Mouse (Mus musculus) heart, embryonic 10.5 days (tissue): Measurements from ENCODE around the gene Ap2m1. TPM values are rescaled to one million over a fixed set of nuclear protein-coding genes. Genes with fewer than 3 reads are reported as not detected.

ENCODE experiments used
- DNase-seq: peaks from one replicate; pipeline ENCODE4 v3.0.0-alpha.2; 2017; ENCODE audit warnings: low spot score
- H3K27ac ChIP-seq: fragments of 300-500 bp; sonication (generic); 2 replicates; pipeline ENCODE4 v1.5.1; 2016; ENCODE audit warnings: mild to moderate bottlenecking
- H3K27me3 ChIP-seq: fragments of 300-500 bp; sonication (generic); 2 replicates; pipeline ENCODE4 v1.6.1; 2016; ENCODE audit warnings: mild to moderate bottlenecking; ENCODE audit not compliant: poor library complexity, insufficient read depth, severe bottlenecking
- H3K36me3 ChIP-seq: fragments of 300-500 bp; sonication (generic); 2 replicates; pipeline ENCODE4 v1.6.1; 2016; ENCODE audit warnings: mild to moderate bottlenecking, moderate library complexity
- H3K4me1 ChIP-seq: fragments of 300-500 bp; sonication (generic); 2 replicates; pipeline ENCODE4 v1.6.1; 2016; ENCODE audit warnings: mild to moderate bottlenecking
- H3K4me3 ChIP-seq: fragments of 300-500 bp; sonication (generic); 2 replicates; pipeline ENCODE4 v1.5.1; 2016; ENCODE audit warnings: mild to moderate bottlenecking, moderate library complexity
- H3K9me3 ChIP-seq: fragments of 300-500 bp; sonication (generic); 2 replicates; pipeline ENCODE4 v1.6.1; 2016; ENCODE audit warnings: mild to moderate bottlenecking, moderate library complexity
- WGBS: fragments of 180-500 bp; shearing (Covaris S2); methylation state at CpG from one replicate; pipeline ENCODE4 v1.1.7; 2016; 5-methylcytosine and 5-hydroxymethylcytosine counted together
- polyA plus RNA-seq: library from polyadenylated mRNA; unstranded; fragments of >200 nt; fragmentation: Nextera tagmentation; extraction: Ambion mirVana; gene quantifications from 2 replicates; pipeline ENCODE4 v1.2.1, GENCODE M21; 2016

Ap2m1 gene
- polyA plus RNA-seq, 1 experiment from 2014 or later = 565 TPM

GRCm38 (mm10) chr16:20537601-20538320, 2.5 kb downstream of the Ap2m1 start:
- 33% methylated on average over 6 of the region's 6 CpGs for WGBS
- H3K4me3 ChIP-seq = peak overlapping the region; percentile 85
- H3K9me3 ChIP-seq = no peaks in the 10 kb centered on the region
- DNase-seq = no peak
- no peaks in the 10 kb centered on the region for H3K27me3 ChIP-seq
- H3K27ac ChIP-seq = 0 out of 2 replicates have a peak overlapping the region, but pooled peaks have one; percentile 69
- H3K4me1 ChIP-seq = peaks cover 30% of the 10 kb centered on the region
- H3K36me3 ChIP-seq = peaks cover 64% of the 10 kb centered on the region

DNA sequence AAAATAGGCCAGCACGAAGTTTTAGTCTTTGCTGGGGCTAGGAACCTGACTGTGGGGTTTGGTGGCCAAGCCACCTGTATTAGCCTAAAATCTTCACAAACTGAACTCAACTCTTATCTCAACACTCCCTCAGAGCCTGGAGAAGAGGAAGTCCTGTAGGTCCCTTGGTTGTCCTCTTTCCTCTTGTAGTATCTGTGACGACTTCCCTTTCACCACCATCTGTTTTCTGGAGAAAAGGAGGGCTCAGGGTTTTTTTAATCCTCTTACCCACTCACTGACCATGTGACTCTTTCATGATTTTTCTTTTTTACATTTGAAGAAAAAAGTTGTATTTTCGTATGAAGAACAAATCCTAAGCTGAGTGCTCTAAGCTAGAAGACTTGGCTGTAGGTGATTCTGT, 4.4 kb downstream of the Ap2m1 start:
- H3K4me1 ChIP-seq = peaks cover 30% of the 10 kb centered on the region
- H3K36me3 ChIP-seq = peaks cover 69% of the 10 kb centered on the region
- no peak overlapping the region for H3K4me3 ChIP-seq
- no peak for DNase-seq
- no peaks in the 10 kb centered on the region for H3K27me3 ChIP-seq
- H3K9me3 ChIP-seq = no peaks in the 10 kb centered on the region
- 66% methylated on average over 3 of the region's 3 CpGs for WGBS
- no peak overlapping the region for H3K27ac ChIP-seq

DNA sequence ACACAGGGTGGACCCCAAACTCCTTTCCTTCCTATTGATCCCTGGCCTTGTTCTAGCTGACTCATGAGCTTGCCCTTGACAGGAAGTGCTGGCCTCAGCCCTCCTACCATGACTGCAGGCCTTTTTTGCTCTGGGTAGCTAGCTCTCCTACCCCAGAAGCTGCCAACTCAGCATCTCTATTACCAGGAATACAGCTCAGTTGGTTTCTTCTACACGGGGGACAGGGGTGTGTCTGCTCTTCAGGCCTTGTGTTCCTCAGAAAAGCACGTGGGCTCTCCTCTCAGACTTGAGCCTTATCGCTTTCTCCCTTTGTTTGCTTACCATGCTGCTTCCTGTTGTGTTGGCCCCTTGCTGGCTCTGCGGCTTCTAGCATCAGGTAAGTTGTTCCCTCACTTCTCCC, 5.2 kb downstream of the Ap2m1 start:
- WGBS = 78% methylated on average over 4 of the region's 4 CpGs
- Histone ChIP-seq H3K27me3 (no peaks in the 10 kb centered on the region), H3K9me3 (no peaks in the 10 kb centered on the region)

DNA sequence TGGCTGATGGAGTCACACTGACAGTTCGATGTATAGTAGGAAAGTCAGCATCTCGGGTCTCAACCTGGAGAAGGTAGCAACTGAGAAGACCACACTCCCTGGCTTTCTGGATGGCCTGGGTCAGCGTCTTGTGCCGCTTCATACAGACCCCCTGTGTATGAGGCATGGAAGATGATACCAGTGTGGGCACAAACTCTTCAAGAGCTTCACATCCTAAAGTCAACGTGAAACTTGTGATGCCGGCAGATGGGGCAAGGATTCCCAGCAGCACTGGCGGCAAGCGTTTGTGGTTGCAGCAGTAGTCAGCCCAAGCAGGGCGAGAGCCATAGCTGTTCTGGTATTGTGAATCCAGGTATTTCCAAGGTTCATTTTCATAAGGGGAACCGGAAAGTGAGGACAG, 10.4 kb downstream of the Ap2m1 start:
- Histone ChIP-seq H3K4me3 (no peak overlapping the region), H3K9me3 (no peaks in the 10 kb centered on the region), H3K27me3 (no peaks in the 10 kb centered on the region), H3K36me3 (peaks cover 64% of the 10 kb centered on the region), H3K27ac (no peak overlapping the region), H3K4me1 (peaks cover 16% of the 10 kb centered on the region)
- 89% methylated on average over 10 of the region's 10 CpGs for WGBS
- no peak for DNase-seq

More for the DNA sequence above, 5.2 kb downstream of the Ap2m1 start:
- peaks cover 77% of the 10 kb centered on the region for H3K36me3 ChIP-seq
- H3K27ac ChIP-seq = no peak overlapping the region
- peaks cover 30% of the 10 kb centered on the region for H3K4me1 ChIP-seq
- DNase-seq = no peak
- no peak overlapping the region for H3K4me3 ChIP-seq

DNA sequence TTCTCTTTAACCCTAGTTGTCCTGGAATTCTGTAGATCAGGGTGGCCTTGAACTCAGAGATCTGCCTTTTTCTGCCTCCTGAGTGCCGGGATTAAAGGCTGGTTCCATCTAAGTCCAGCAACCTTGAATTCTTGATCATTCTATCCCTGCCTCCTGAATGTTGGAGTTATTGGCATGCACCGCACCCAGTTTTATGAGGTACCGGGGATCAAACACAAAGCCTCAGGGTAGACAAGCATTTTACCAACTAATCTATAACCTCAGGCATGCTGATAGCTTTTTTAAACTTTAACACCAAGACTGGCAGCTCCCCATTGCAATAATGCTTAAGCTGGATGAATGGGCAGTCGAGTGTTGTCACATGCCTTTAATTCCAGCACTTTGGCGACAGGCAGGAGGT, 12.1 kb downstream of the Ap2m1 start:
- Histone ChIP-seq H3K4me1 (peaks cover 16% of the 10 kb centered on the region), H3K4me3 (peak overlapping the region; percentile 85), H3K27me3 (no peaks in the 10 kb centered on the region), H3K36me3 (peaks cover 63% of the 10 kb centered on the region), H3K27ac (peak overlapping the region; percentile 89), H3K9me3 (no peaks in the 10 kb centered on the region)
- DNase-seq = no peak
- WGBS = 53% methylated on average over 5 of the region's 5 CpGs

- Histone ChIP-seq H3K36me3 (peaks cover 65% of the 10 kb centered on the region), H3K4me1 (peaks cover 16% of the 10 kb centered on the region), H3K27me3 (no peaks in the 10 kb centered on the region), H3K9me3 (no peaks in the 10 kb centered on the region), H3K27ac (peak within 1 kb of the TSS; percentile 89), H3K4me3 (peak within 1 kb of the TSS; percentile 85)
- DNase-seq = peak; percentile 99
- under 1% methylated on average over 56 of the region's 56 CpGs for WGBS
Measured at GRCm38 (mm10) chr16:20548096-20548948, 13.0 kb downstream of the Ap2m1 start, which contains the start of gene Abcf3. Abcf3 (plus strand) TSS chr16:20548577.

DNA sequence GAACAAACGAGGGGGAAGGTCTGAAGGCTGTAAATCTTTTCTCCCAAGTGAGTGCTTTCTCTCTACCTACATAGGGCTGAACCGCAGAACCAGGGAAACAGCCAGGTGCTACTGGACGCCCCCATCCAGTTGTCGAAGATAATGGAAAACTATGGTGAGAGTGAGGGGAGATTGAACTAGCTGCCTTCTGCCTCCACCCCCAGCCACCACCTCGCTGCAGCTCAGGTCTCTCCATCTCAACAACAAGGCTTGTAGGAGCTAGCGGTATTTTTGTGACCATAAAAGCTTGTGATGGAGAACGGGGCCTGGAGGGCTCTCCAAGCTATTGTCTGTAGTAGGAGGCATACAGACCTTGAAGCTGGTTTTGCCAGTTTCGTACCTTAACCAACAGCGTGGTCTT, 13.9 kb downstream of the Ap2m1 start:
- peak overlapping the region; percentile 85 for H3K4me3 ChIP-seq
- no peaks in the 10 kb centered on the region for H3K9me3 ChIP-seq
- peak overlapping the region; percentile 89 for H3K27ac ChIP-seq
- peaks cover 65% of the 10 kb centered on the region for H3K36me3 ChIP-seq
- H3K27me3 ChIP-seq = no peaks in the 10 kb centered on the region
- H3K4me1 ChIP-seq = peaks cover 16% of the 10 kb centered on the region
- no peak for DNase-seq
- WGBS = 48% methylated on average over 9 of the region's 9 CpGs

DNA sequence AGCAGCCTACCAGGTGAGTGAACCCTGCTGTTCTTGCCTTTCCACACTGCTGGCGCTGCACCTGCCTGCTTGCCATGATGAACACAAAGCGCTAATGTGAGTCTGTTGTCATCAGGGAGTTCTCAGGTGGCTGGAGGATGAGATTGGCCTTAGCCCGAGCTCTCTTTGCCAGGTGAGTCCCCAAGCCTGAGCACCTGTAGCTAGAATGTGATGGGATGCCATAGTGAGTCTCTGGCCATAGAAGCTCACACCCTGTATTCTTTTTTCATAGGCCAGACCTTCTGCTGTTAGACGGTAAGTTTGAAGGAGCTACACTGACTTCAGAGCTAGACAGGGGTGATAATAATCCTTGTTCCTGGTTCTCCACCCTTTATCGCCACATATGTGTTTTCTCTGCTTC, 16.4 kb downstream of the Ap2m1 start:
- Histone ChIP-seq H3K27me3 (no peaks in the 10 kb centered on the region), H3K36me3 (peaks cover 56% of the 10 kb centered on the region), H3K4me1 (peaks cover 16% of the 10 kb centered on the region), H3K4me3 (no peak overlapping the region), H3K27ac (no peak overlapping the region), H3K9me3 (no peaks in the 10 kb centered on the region)
- 95% methylated on average over 5 of the region's 5 CpGs for WGBS
- no peak for DNase-seq

- no peak for DNase-seq
- 86% methylated on average over 1 of the region's 1 CpGs for WGBS
- no peaks in the 10 kb centered on the region for H3K27me3 ChIP-seq
- H3K9me3 ChIP-seq = no peaks in the 10 kb centered on the region
- H3K4me3 ChIP-seq = no peak overlapping the region
- peaks cover 61% of the 10 kb centered on the region for H3K36me3 ChIP-seq
- H3K27ac ChIP-seq = no peak overlapping the region
- H3K4me1 ChIP-seq = peaks cover 13% of the 10 kb centered on the region
Measured at GRCm38 (mm10) chr16:20552594-20552993, 17.3 kb downstream of the Ap2m1 start.

- Histone ChIP-seq H3K36me3 (peaks cover 81% of the 10 kb centered on the region), H3K27me3 (no peaks in the 10 kb centered on the region), H3K27ac (no peak overlapping the region), H3K9me3 (no peaks in the 10 kb centered on the region), H3K4me1 (no peaks in the 10 kb centered on the region), H3K4me3 (no peak overlapping the region)
- WGBS = 89% methylated on average over 6 of the region's 6 CpGs
- no peak for DNase-seq
Measured at GRCm38 (mm10) chr16:20555000-20555399, 19.7 kb downstream of the Ap2m1 start.

DNA sequence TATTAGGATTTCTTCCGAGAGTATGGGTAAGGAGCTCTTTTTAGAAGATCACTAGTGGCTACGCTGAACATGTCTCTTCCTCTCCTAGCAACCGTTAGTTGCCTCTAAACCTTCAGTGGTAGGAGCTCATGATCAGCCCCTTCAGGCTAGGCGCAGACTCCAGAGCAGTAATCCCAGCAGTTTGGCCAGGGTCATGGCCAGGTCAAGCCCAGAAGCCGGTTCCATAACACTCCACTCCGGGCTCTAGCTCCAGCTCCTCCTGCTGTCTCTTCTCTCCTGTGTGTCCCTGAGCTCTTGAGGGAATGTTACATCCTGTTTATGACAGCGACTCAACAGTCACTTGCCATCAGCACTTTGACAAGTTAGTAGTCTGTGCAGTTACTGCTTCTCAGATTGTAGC, 22.1 kb downstream of the Ap2m1 start:
- H3K27me3 ChIP-seq = no peaks in the 10 kb centered on the region
- H3K4me3 ChIP-seq = no peak overlapping the region
- WGBS = 78% methylated on average over 7 of the region's 7 CpGs
- no peaks in the 10 kb centered on the region for H3K4me1 ChIP-seq
- no peaks in the 10 kb centered on the region for H3K9me3 ChIP-seq
- no peak for DNase-seq
- no peak overlapping the region for H3K27ac ChIP-seq
- H3K36me3 ChIP-seq = peaks cover 82% of the 10 kb centered on the region

DNA sequence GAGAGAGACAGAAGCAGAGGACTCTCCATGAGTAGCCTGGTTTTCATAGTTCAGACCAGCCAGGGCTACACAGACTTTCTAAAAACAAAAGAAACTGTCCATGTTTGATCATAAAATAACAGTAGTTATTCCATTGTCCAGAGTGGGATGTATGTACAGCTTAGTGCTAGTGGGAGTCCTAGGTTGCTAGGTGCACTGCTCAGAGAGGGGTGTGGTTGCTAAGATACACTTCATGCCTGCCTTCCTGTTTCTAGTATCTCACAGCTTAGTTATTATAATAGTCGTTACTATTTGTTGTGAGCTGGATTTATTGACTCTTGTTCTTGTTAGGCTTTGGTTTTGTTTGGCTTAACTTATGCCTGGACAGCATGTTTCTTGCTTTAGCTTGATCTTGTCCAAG, 29.8 kb downstream of the Ap2m1 start:
- Histone ChIP-seq H3K27ac (no peak overlapping the region), H3K36me3 (peaks cover 33% of the 10 kb centered on the region), H3K4me3 (no peak overlapping the region), H3K27me3 (no peaks in the 10 kb centered on the region), H3K9me3 (no peaks in the 10 kb centered on the region), H3K4me1 (no peaks in the 10 kb centered on the region)
- DNase-seq = no peak
- 61% methylated on average over 1 of the region's 1 CpGs for WGBS

GRCm38 (mm10) chr16:20589366-20589938, 54.2 kb downstream of the Ap2m1 start, which contains the start of gene Vwa5b2:
Vwa5b2 (plus strand) TSS chr16:20589471.
- Histone ChIP-seq H3K4me1 (peaks cover 24% of the 10 kb centered on the region), H3K9me3 (no peaks in the 10 kb centered on the region), H3K4me3 (peak within 1 kb of the TSS; percentile 69), H3K27ac (no peak within 1 kb of the TSS; the same call in 1 of the 2 replicates), H3K36me3 (no peaks in the 10 kb centered on the region), H3K27me3 (peaks cover 69% of the 10 kb centered on the region)
- DNase-seq = no peak
- WGBS = under 1% methylated on average over 24 of the region's 24 CpGs
